Mouse (Mus musculus): ENCODE data around the gene Hmgb1.

GRCm38 (mm10) chr5:149146691-149147090 lies 37.6 kb downstream of the Hmgb1 start:
- TF ChIP-seq CTCF (IDR thresholded peaks at IDR 0.05; ENCODE audit: borderline replicate concordance, extremely low read depth, insufficient read depth, insufficient read length) (no peak), POLR2A (IDR thresholded peaks at IDR 0.05; ENCODE audit: borderline replicate concordance, extremely low read depth, insufficient read depth, insufficient read length, poor library complexity, severe bottlenecking) (no peak)
